Mouse (Mus musculus): ENCODE results near the gene Ankef1. TPM values are rescaled to one million over a fixed set of nuclear protein-coding genes. Genes with fewer than 3 reads are reported as not detected.

The Ankef1 gene
- polyA plus RNA-seq, 1 experiment: 0.97 TPM

- 89% methylated on average over 1 of the region's 1 CpGs for WGBS
- Histone ChIP-seq H3K27ac (ENCODE audit: control insufficient read depth, insufficient read depth, low read length) (no peak overlapping the region), H3K4me3 (ENCODE audit: control insufficient read depth, insufficient read depth, low read length) (no peak overlapping the region), H3K4me1 (replicated peaks; ENCODE audit: control insufficient read depth, insufficient read depth, low read length) (no peaks in the 10 kb centered on the region), H3K27me3 (ENCODE audit: control insufficient read depth, insufficient read depth, low read length) (no peaks in the 10 kb centered on the region), H3K36me3 (ENCODE audit: control insufficient read depth, insufficient read depth, low read length) (no peaks in the 10 kb centered on the region)
- no peak for TF ChIP-seq POLR2A (IDR thresholded peaks at IDR 0.05; ENCODE audit: control insufficient read depth, extremely low read depth, insufficient read depth, low read length, poor library complexity)
- no peak for TF ChIP-seq CTCF (IDR thresholded peaks at IDR 0.05; ENCODE audit: borderline replicate concordance, control insufficient read depth, extremely low read depth, insufficient read depth, low read length, poor library complexity)
- no peak for DNase-seq
These were observed 16.3 kb upstream of the Ankef1 start for GRCm38 (mm10) chr2:136485401-136485800.

GRCm38 (mm10) chr2:136485815-136486619, 15.7 kb upstream of the Ankef1 start:
- no peak overlapping the region for H3K4me3 ChIP-seq (ENCODE audit: control insufficient read depth, insufficient read depth, low read length)
- no peak overlapping the region for H3K27ac ChIP-seq (ENCODE audit: control insufficient read depth, insufficient read depth, low read length)
- peak; percentile 6 for DNase-seq
- H3K36me3 ChIP-seq (ENCODE audit: control insufficient read depth, insufficient read depth, low read length): no peaks in the 10 kb centered on the region
- no peaks in the 10 kb centered on the region for H3K4me1 ChIP-seq (replicated peaks; ENCODE audit: control insufficient read depth, insufficient read depth, low read length)
- no peaks in the 10 kb centered on the region for H3K27me3 ChIP-seq (ENCODE audit: control insufficient read depth, insufficient read depth, low read length)
- 19% methylated on average over 6 of the region's 6 CpGs for WGBS
- no peak for TF ChIP-seq CTCF (IDR thresholded peaks at IDR 0.05; ENCODE audit: borderline replicate concordance, control insufficient read depth, extremely low read depth, insufficient read depth, low read length, poor library complexity)
- TF ChIP-seq POLR2A (IDR thresholded peaks at IDR 0.05; ENCODE audit: control insufficient read depth, extremely low read depth, insufficient read depth, low read length, poor library complexity): no peak

- Histone ChIP-seq H3K27me3 (ENCODE audit: control insufficient read depth, insufficient read depth, low read length) (no peaks in the 10 kb centered on the region), H3K4me1 (replicated peaks; ENCODE audit: control insufficient read depth, insufficient read depth, low read length) (no peaks in the 10 kb centered on the region), H3K36me3 (ENCODE audit: control insufficient read depth, insufficient read depth, low read length) (no peaks in the 10 kb centered on the region), H3K4me3 (ENCODE audit: control insufficient read depth, insufficient read depth, low read length) (no peak overlapping the region), H3K27ac (ENCODE audit: control insufficient read depth, insufficient read depth, low read length) (no peak overlapping the region)
- WGBS: 89% methylated on average over 5 of the region's 5 CpGs
- TF ChIP-seq POLR2A (IDR thresholded peaks at IDR 0.05; ENCODE audit: control insufficient read depth, extremely low read depth, insufficient read depth, low read length, poor library complexity): no peak
- no peak for TF ChIP-seq CTCF (IDR thresholded peaks at IDR 0.05; ENCODE audit: borderline replicate concordance, control insufficient read depth, extremely low read depth, insufficient read depth, low read length, poor library complexity)
- DNase-seq: no peak
These were observed 14.7 kb upstream of the Ankef1 start for GRCm38 (mm10) chr2:136486986-136487385.

GRCm38 (mm10) chr2:136511073-136511472, 9.4 kb downstream of the Ankef1 start:
- H3K4me3 ChIP-seq (ENCODE audit: control insufficient read depth, insufficient read depth, low read length): no peak overlapping the region
- H3K36me3 ChIP-seq (ENCODE audit: control insufficient read depth, insufficient read depth, low read length): no peaks in the 10 kb centered on the region
- H3K27me3 ChIP-seq (ENCODE audit: control insufficient read depth, insufficient read depth, low read length): no peaks in the 10 kb centered on the region
- no peaks in the 10 kb centered on the region for H3K4me1 ChIP-seq (replicated peaks; ENCODE audit: control insufficient read depth, insufficient read depth, low read length)
- WGBS: 76% methylated on average over 5 of the region's 5 CpGs
- TF ChIP-seq CTCF (IDR thresholded peaks at IDR 0.05; ENCODE audit: borderline replicate concordance, control insufficient read depth, extremely low read depth, insufficient read depth, low read length, poor library complexity) (no peak), POLR2A (IDR thresholded peaks at IDR 0.05; ENCODE audit: control insufficient read depth, extremely low read depth, insufficient read depth, low read length, poor library complexity) (no peak)
- no peak overlapping the region for H3K27ac ChIP-seq (ENCODE audit: control insufficient read depth, insufficient read depth, low read length)
- no peak for DNase-seq

GRCm38 (mm10) chr2:136511756-136512155, 10.0 kb downstream of the Ankef1 start:
- H3K27ac ChIP-seq (ENCODE audit: control insufficient read depth, insufficient read depth, low read length): no peak overlapping the region
- no peaks in the 10 kb centered on the region for H3K4me1 ChIP-seq (replicated peaks; ENCODE audit: control insufficient read depth, insufficient read depth, low read length)
- DNase-seq: no peak
- H3K4me3 ChIP-seq (ENCODE audit: control insufficient read depth, insufficient read depth, low read length): no peak overlapping the region
- TF ChIP-seq POLR2A (IDR thresholded peaks at IDR 0.05; ENCODE audit: control insufficient read depth, extremely low read depth, insufficient read depth, low read length, poor library complexity) (no peak), CTCF (IDR thresholded peaks at IDR 0.05; ENCODE audit: borderline replicate concordance, control insufficient read depth, extremely low read depth, insufficient read depth, low read length, poor library complexity) (no peak)
- H3K27me3 ChIP-seq (ENCODE audit: control insufficient read depth, insufficient read depth, low read length): no peaks in the 10 kb centered on the region
- no peaks in the 10 kb centered on the region for H3K36me3 ChIP-seq (ENCODE audit: control insufficient read depth, insufficient read depth, low read length)
- WGBS: 45% methylated on average over 4 of the region's 4 CpGs

- Histone ChIP-seq H3K27ac (ENCODE audit: control insufficient read depth, insufficient read depth, low read length) (no peak overlapping the region), H3K4me3 (ENCODE audit: control insufficient read depth, insufficient read depth, low read length) (no peak overlapping the region), H3K36me3 (ENCODE audit: control insufficient read depth, insufficient read depth, low read length) (no peaks in the 10 kb centered on the region), H3K4me1 (replicated peaks; ENCODE audit: control insufficient read depth, insufficient read depth, low read length) (no peaks in the 10 kb centered on the region), H3K27me3 (ENCODE audit: control insufficient read depth, insufficient read depth, low read length) (no peaks in the 10 kb centered on the region)
- no peak for TF ChIP-seq POLR2A (IDR thresholded peaks at IDR 0.05; ENCODE audit: control insufficient read depth, extremely low read depth, insufficient read depth, low read length, poor library complexity)
- TF ChIP-seq CTCF (IDR thresholded peaks at IDR 0.05; ENCODE audit: borderline replicate concordance, control insufficient read depth, extremely low read depth, insufficient read depth, low read length, poor library complexity): no peak
- no peak for DNase-seq
- WGBS: 94% methylated on average over 5 of the region's 5 CpGs
These were observed 11.1 kb downstream of the Ankef1 start for GRCm38 (mm10) chr2:136512802-136513201.

Measured in thymus, adult 2 months (tissue).